Mouse (Mus musculus) brain, embryonic 14.5 days (tissue): ENCODE data around the gene Gbp3.

Experiments
- CTCF ChIP-seq: fragments of 200-500 bp; IDR thresholded peaks from 2 replicates; pipeline ENCODE4 v1.5.1; 2012; ENCODE audit warnings: inconsistent platforms, mild to moderate bottlenecking, moderate library complexity, borderline replicate concordance; ENCODE audit not compliant: insufficient read depth, insufficient read length; ENCODE audit errors: extremely low read depth
- POLR2A ChIP-seq: fragments of 200-500 bp; IDR thresholded peaks from 2 replicates; pipeline ENCODE4 v1.6.1; 2012; ENCODE audit warnings: mild to moderate bottlenecking, inconsistent platforms, borderline replicate concordance; ENCODE audit not compliant: poor library complexity, insufficient read depth, insufficient read length, severe bottlenecking; ENCODE audit errors: extremely low read depth

GRCm38 (mm10) chr3:142620111-142620955 is 60.5 kb downstream of the Gbp3 start, which contains the start of gene Gbp2:
- TF ChIP-seq CTCF (no peak), POLR2A (no peak)
